Mouse (Mus musculus): ENCODE data around the gene Cul3. TPM values are rescaled to one million over a fixed set of nuclear protein-coding genes. Genes with fewer than 3 reads are reported as not detected.
"Not testable (repeated sequence)": the region's sequence is repeated elsewhere in the genome, so short reads cannot be mapped to it uniquely, and the experiment has no call there.

The Cul3 gene
- 25.5 and 28.1 TPM in 2 replicates for polyA plus RNA-seq (2016; fragmentation: Nextera tagmentation; extraction: Ambion mirVana)

DNA sequence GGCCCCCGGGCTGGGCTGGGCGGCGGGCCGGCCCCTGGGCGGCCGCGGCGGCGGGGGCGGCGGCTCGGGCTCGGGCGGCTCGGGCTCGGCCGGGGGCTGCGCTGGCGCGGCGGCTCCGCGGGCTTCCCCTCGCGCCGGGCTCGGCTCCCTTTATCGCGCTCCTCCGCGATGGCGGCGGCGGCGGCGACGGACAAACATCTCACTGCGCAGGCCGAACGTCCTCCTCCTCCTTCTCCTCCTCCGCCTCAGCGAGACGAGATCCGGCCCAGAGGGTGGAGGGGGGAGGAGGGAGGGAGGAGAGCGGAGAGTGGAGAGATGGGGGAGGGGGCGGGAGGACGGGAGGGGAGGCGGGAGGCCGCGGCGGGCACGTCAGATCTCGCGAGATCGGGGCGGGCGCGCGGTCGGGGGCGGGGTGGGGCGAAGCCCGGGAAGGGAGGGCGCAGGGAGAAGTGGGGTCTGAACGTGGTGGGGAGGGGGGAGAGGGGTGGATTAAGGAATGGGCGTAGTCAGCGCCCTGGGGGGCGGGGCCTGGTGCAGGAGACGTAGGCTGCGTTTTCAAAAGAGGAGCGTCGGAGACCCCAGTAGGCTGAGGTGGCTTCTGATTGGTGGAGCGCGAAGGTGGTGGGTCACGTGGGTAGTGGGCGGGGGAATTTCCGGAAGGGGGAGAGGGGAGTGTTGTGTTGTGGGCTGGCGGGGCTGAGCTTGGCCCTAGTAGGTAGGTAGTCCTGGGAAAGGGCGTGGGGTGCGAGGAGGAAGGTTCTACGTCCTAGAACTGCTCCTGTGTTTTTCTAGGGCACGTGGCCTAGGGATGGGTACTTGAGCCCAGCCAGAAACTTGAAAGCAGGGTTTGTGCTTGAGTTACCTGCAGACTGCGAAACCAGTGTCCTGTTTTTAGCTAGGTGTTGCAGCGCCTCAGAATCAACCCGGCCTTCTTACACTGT, at the start of gene Cul3:
Gene Cul3 (minus strand): TSS at position 45 of the 941 bp plus-strand sequence.
- WGBS, result under 1% methylated on average over 67 of the region's 85 CpGs
- Histone ChIP-seq H3K27me3 (no peaks in the 10 kb centered on the region), H3K4me1 (peaks cover 12% of the 10 kb centered on the region), H3K27ac (peak within 1 kb of the TSS; percentile 98), H3K9ac (peak within 1 kb of the TSS; percentile 99), H3K4me3 (peak within 1 kb of the TSS; percentile 92), H3K4me2 (replicated peaks) (peak within 1 kb of the TSS; percentile 87), H3K9me3 (no peaks in the 10 kb centered on the region), H3K36me3 (no peaks in the 10 kb centered on the region)
- peak; percentile 96 for ATAC-seq (ENCODE audit: insufficient number of reproducible peaks, insufficient read depth, low FRiP score, low TSS enrichment)

DNA sequence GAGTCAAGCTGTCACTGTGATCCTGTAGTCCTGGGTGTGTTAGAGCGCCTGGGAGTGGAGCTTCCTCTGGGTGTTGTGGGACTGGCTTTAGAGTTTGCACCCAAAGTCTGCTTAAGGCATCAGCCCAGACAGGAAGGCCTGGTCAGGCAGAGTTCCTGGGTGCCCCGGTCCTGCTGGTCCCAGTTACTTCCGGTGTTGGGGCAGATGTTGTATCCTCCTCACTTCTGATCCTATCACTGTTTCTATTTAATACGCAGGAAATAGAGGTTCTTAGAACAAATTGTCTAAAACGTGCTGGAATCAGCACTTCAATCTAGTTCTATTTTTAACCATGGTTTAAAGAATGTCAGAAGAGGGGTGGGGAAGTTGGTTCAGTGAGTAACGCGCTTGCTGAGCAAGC, 49.2 kb upstream of the Cul3 start:
- Histone ChIP-seq H3K27ac (no peak overlapping the region), H3K4me1 (no peaks in the 10 kb centered on the region), H3K9me3 (no peaks in the 10 kb centered on the region), H3K4me3 (no peak overlapping the region), H3K4me2 (replicated peaks) (no peak overlapping the region), H3K27me3 (no peaks in the 10 kb centered on the region), H3K9ac (no peak overlapping the region), H3K36me3 (no peaks in the 10 kb centered on the region)
- WGBS, result 86% methylated on average over 7 of the region's 7 CpGs
- ATAC-seq (ENCODE audit: insufficient number of reproducible peaks, insufficient read depth, low FRiP score, low TSS enrichment), result no peak

DNA sequence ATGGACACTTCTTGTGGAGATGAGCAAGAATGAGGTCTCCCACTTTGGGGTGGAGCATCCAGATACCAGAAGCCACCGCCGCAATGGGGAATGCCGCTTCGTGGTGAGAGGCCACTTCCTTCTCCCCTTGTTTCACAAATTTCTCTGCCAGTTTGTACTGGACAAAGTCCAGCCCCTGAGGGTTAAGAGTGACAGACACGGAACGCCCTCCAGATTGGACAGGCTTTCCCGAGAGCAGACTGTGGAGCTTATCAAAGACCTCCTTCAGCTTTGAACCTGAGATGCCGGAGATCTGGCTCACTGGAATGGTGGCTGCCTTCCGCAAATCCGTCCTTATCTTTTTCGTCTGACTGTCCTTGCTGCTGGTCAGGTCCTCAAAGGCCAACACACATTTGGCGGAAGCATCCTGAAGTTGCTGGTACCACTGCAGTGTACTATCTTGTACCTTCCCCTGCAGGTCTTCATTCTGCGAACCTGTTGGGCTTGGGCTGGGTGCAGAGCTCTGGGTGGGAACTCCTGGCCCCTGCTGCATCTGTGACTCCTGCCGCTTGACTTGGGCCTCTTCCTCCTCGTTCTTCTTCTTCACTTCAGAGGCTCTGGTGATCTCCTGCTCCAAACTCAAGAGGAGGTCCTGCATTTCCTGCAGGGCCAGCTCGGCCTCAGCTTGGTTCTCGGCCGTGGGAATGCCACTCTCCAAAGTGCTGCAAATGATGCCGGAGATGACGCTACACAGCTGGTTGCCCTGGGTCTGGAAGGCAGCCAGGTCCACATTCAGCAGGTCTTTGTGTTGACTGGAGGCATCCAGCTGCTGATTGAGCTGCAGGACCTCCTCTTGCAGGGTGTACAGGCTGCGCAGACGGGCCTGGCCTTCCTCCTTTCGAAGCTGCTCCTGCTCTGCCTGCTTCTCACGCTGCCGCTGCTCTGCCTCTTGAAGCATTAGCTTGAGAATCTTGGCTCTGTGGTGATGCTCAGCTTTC, 43.6 kb upstream of the Cul3 start:
- no peak overlapping the region for H3K9ac ChIP-seq
- no peak for ATAC-seq (ENCODE audit: insufficient number of reproducible peaks, insufficient read depth, low FRiP score, low TSS enrichment)

DNA sequence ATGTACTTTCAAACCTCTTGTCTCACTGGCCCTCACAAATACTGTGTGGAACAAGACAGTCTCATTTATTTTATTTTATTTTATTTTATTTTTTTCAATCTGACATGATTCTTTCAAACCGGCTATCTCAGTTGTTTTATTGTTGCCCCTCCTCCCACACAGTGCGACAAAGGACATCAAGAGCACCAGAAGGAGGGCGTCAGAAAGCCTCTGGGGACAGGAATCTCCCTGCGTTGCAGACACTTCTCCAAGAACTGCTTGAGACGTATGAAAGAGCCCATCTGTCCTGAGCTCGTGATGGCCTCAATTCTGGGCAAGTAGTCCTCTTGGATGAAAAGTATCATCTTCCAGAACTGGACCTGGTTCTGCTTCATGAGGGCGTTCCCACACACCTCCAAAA, 42.6 kb upstream of the Cul3 start:
- H3K9ac ChIP-seq, result no peak overlapping the region
- no peaks in the 10 kb centered on the region for H3K9me3 ChIP-seq
- H3K27me3 ChIP-seq, result no peaks in the 10 kb centered on the region
- H3K4me1 ChIP-seq, result no peaks in the 10 kb centered on the region
- no peak for ATAC-seq (ENCODE audit: insufficient number of reproducible peaks, insufficient read depth, low FRiP score, low TSS enrichment)
- H3K4me3 ChIP-seq, result no peak overlapping the region
- no peak overlapping the region for H3K27ac ChIP-seq
- H3K4me2 ChIP-seq (replicated peaks), result no peak overlapping the region
- 72% methylated on average over 7 of the region's 7 CpGs for WGBS
- H3K36me3 ChIP-seq, result no peaks in the 10 kb centered on the region

More for the DNA sequence above, 43.6 kb upstream of the Cul3 start:
- no peak overlapping the region for H3K27ac ChIP-seq
- no peaks in the 10 kb centered on the region for H3K4me1 ChIP-seq
- no peaks in the 10 kb centered on the region for H3K27me3 ChIP-seq
- no peaks in the 10 kb centered on the region for H3K36me3 ChIP-seq
- H3K4me2 ChIP-seq (replicated peaks), result no peak overlapping the region
- 87% methylated on average over 25 of the region's 25 CpGs for WGBS
- no peaks in the 10 kb centered on the region for H3K9me3 ChIP-seq
- no peak overlapping the region for H3K4me3 ChIP-seq

DNA sequence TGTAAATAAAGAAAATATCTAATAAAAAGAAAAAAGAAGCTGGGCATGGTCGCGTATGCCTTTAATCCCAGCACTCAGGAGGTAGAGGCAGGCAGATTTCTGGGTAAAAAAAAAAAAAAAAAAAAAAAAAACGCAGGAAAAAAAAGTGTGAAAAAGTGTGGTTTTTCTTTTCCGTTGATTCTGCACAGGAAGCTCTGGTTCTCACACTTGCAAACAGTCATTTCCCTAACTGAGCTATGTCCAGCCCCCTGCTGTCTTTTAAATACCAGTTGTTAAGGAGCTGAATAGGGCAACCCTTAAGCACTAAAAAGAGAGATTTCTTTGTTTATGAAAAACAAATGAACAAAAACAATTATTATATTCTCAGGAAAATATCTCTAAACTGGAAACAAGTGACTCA, 41.0 kb upstream of the Cul3 start:
- H3K4me2 ChIP-seq (replicated peaks), result no peak overlapping the region
- H3K27ac ChIP-seq, result no peak overlapping the region
- H3K9me3 ChIP-seq, result no peaks in the 10 kb centered on the region
- no peaks in the 10 kb centered on the region for H3K27me3 ChIP-seq
- no peak overlapping the region for H3K4me3 ChIP-seq
- no peak for ATAC-seq (ENCODE audit: insufficient number of reproducible peaks, insufficient read depth, low FRiP score, low TSS enrichment)
- H3K36me3 ChIP-seq, result no peaks in the 10 kb centered on the region
- H3K4me1 ChIP-seq, result no peaks in the 10 kb centered on the region
- WGBS, result 13% methylated on average over 4 of the region's 4 CpGs
- H3K9ac ChIP-seq, result no peak overlapping the region

DNA sequence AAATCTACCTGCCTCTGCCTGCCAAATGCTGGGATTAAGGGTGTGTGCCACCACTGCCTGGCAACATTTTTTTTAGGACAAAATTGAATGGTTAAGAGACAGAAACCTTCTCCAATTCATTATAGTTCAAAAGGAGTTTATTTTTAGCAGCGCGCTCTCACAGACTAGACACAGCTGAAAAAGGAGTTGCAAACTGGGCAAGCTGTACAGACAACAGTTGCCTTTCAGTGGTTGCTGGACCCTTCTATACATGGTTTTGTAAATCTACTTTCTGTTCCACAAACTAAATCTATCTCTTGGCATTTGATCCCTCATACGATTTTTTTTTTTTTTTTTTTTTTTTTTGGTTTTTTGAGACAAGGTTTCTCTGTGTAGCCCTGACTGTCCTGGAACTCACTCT, 31.7 kb upstream of the Cul3 start:
- Histone ChIP-seq H3K27me3 (no peaks in the 10 kb centered on the region), H3K9ac (no peak overlapping the region), H3K9me3 (no peaks in the 10 kb centered on the region), H3K4me3 (no peak overlapping the region), H3K36me3 (no peaks in the 10 kb centered on the region), H3K27ac (no peak overlapping the region), H3K4me1 (no peaks in the 10 kb centered on the region), H3K4me2 (replicated peaks) (no peak overlapping the region)
- ATAC-seq (ENCODE audit: insufficient number of reproducible peaks, insufficient read depth, low FRiP score, low TSS enrichment), result no peak
- WGBS, result 92% methylated on average over 3 of the region's 3 CpGs

DNA sequence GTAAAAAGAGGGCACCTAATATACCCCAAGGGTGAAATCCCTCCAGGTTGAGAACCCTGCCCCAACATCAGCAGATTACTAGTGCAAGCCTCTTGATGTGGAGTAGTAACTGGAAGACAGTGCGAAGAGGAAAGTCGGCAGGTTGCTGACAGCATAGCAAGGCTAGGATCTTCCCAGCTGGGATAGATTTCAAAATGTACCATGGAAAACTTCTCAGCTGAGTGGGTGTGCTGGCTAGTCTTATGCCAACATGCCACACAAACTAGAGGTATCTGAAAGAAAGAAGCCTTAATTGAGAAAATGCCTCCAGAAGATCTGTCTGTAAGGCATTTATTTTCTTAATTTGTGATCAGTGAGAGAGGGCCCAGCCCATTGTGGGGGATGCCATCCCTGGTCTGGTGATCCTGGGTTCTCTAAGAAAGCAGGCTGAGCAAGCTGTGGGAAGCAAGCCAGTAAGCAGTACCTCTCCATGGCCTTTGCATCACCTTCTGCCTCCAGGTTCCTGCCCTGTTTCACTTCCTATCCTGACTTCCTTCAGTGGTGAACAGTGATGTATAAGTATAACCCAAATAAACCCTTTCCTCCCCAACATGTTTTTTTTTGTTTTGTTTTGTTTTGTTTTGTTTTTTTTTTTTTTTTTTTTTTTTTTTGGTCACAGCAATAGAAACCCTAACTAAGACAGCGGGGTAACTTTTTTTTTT, 31.1 kb upstream of the Cul3 start:
- H3K4me1 ChIP-seq, result no peaks in the 10 kb centered on the region
- no peaks in the 10 kb centered on the region for H3K36me3 ChIP-seq
- no peak overlapping the region for H3K4me3 ChIP-seq
- no peak overlapping the region for H3K4me2 ChIP-seq (replicated peaks)
- 77% methylated on average over 3 of the region's 3 CpGs for whole genome bisulfite sequencing
- H3K9ac ChIP-seq, result no peak overlapping the region
- no peaks in the 10 kb centered on the region for H3K27me3 ChIP-seq
- no peak overlapping the region for H3K27ac ChIP-seq
- no peak for ATAC-seq (ENCODE audit: insufficient number of reproducible peaks, insufficient read depth, low FRiP score, low TSS enrichment)
- H3K9me3 ChIP-seq, result no peaks in the 10 kb centered on the region

DNA sequence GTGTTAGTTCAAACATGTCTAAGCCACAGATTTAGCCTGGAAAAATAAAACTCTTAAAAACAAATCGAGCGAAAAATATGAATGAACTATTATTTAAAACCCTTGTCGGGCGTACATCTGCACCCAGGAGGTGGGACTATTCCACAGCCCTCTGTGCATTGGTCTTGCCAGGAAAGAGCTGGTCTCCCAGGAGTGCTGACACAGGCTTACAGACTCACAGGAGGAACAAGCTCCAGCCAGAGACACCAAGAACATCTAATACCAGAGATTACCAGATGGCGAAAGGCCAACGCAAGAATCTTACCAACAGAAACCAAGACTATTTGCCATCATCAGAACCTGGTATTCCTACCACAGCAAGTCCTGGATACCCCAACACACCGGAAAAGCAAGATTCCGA, 23.2 kb upstream of the Cul3 start:
- WGBS, result 94% methylated on average over 8 of the region's 8 CpGs
- Histone ChIP-seq H3K4me1 (no peaks in the 10 kb centered on the region), H3K9ac (no peak overlapping the region), H3K27ac (no peak overlapping the region), H3K36me3 (no peaks in the 10 kb centered on the region), H3K27me3 (no peaks in the 10 kb centered on the region), H3K4me2 (replicated peaks) (no peak overlapping the region), H3K9me3 (no peaks in the 10 kb centered on the region), H3K4me3 (no peak overlapping the region)
- no peak for ATAC-seq (ENCODE audit: insufficient number of reproducible peaks, insufficient read depth, low FRiP score, low TSS enrichment)

DNA sequence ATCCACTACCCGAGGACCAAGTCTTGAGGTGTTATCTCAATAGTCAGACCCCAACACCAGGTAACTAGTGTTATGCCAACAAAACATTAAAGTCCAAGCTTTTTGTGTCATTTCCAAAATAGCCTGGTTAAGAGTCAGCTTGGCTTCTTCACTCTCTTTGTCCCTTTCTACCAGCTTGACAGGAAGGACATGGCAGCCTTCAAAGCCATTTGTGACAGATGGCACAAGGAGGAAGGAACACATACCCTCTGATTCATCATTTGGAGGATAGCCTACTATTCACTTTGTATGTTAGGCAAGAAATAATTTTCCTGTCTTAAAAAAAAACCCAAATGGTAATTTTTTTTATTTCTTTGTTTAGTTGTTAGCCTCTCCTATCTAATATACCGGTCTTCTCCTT, 22.7 kb upstream of the Cul3 start:
- WGBS, result 86% methylated on average over 2 of the region's 2 CpGs
- Histone ChIP-seq H3K4me2 (replicated peaks) (no peak overlapping the region), H3K9ac (no peak overlapping the region), H3K4me1 (no peaks in the 10 kb centered on the region), H3K36me3 (no peaks in the 10 kb centered on the region), H3K4me3 (no peak overlapping the region), H3K27ac (no peak overlapping the region), H3K9me3 (no peaks in the 10 kb centered on the region), H3K27me3 (no peaks in the 10 kb centered on the region)
- ATAC-seq (ENCODE audit: insufficient number of reproducible peaks, insufficient read depth, low FRiP score, low TSS enrichment), result no peak

DNA sequence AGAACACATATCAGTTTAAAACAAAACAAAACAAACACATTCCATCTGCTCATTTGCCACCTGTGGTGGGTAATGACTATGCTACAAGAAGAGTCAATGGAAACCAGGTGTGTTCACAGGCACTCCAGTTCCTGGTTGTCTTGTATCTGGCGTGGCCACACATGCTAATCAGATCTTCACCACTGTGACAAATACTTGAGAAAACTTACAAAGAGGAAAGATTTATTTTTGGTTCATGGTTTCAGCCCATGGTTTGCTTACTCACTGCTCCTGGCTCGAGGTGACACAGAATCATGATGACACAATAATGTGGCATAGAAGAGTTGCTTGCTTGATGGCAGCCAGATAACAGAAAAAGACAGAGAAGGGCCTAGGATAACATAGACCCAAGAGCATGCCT, 22.1 kb upstream of the Cul3 start:
- Histone ChIP-seq H3K4me2 (replicated peaks) (no peak overlapping the region), H3K4me1 (no peaks in the 10 kb centered on the region), H3K27ac (no peak overlapping the region), H3K27me3 (no peaks in the 10 kb centered on the region), H3K4me3 (no peak overlapping the region), H3K9ac (no peak overlapping the region), H3K36me3 (no peaks in the 10 kb centered on the region), H3K9me3 (no peaks in the 10 kb centered on the region)
- 58% methylated on average over 2 of the region's 2 CpGs for WGBS
- ATAC-seq (ENCODE audit: insufficient number of reproducible peaks, insufficient read depth, low FRiP score, low TSS enrichment), result no peak

DNA sequence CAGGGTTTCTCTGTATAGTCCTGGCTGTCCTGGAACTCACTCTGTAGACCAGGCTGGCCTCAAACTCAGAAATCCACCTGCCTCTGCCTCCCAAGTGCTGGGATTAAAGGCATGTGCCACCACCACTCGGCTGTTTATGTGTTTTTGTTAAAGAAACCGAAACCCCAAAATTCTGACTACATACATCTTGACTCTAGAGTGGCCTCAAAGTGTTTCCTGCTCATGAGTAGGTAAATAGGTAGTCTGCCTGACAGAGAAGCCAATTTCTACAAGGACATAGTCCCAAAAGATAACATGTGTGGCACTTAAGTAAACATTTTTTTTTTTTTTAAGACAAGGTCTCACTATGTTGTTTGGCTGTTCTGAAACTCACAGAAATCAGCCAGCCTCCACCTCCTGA, 21.5 kb upstream of the Cul3 start:
- ATAC-seq (ENCODE audit: insufficient number of reproducible peaks, insufficient read depth, low FRiP score, low TSS enrichment); H3K4me3 ChIP-seq; H3K9me3 ChIP-seq; H3K27ac ChIP-seq; H3K4me2 ChIP-seq (replicated peaks); H3K9ac ChIP-seq; H3K4me1 ChIP-seq; H3K36me3 ChIP-seq; H3K27me3 ChIP-seq: not testable (repeated sequence)
- WGBS, result 83% methylated on average over 2 of the region's 2 CpGs
